ENCODE assay signal across 23 mouse cellular contexts in genomic region chr8:87818506-87818905, GRCm38 (mm10).
DNase-seq lines count a peak whose midpoint lies in the region; ATAC-seq and TF ChIP-seq lines count a peak whose summit lies in the region.
"Had no signal": no experiment of that assay in that cellular context is flagged by ENCODE, and none has a peak within 500 bp of the region (broad histone marks: within the 10 kb centered on the region; RNA-seq: fewer than 3 reads in every experiment).

No protein-coding gene starts in this region.

- H3K27ac ChIP-seq in hindbrain, embryonic 10.5 days: peak overlapping the region; percentile 45; the same call in 1 of the 2 replicates
- H3K27ac ChIP-seq in hindbrain, postnatal 0 days: no peak overlapping the region
- no peak overlapping the region for H3K27ac ChIP-seq in neural tube, embryonic 13.5 days (replicated peaks)
- H3K27ac ChIP-seq in neural tube, embryonic 15.5 days (replicated peaks): no peak overlapping the region
- H3K27ac ChIP-seq: embryonic facial prominence, embryonic 15.5 days; heart, embryonic 10.5 days; limb, embryonic 15.5 days; neural tube, embryonic 12.5 days had no signal

- WGBS in hindbrain, embryonic 10.5 days: 96% methylated on average over 7 of the region's 7 CpGs
- WGBS in hindbrain, postnatal 0 days: 78% methylated on average over 7 of the region's 7 CpGs
- 85% methylated on average over 7 of the region's 7 CpGs for WGBS in neural tube, embryonic 13.5 days
- 84% methylated on average over 7 of the region's 7 CpGs for WGBS in neural tube, embryonic 15.5 days

- no peak overlapping the region for H3K4me3 ChIP-seq in hindbrain, embryonic 10.5 days
- H3K4me3 ChIP-seq in hindbrain, postnatal 0 days (ENCODE audit: low read length): no peak overlapping the region
- no peak overlapping the region for H3K4me3 ChIP-seq in neural tube, embryonic 13.5 days
- no peak overlapping the region for H3K4me3 ChIP-seq in neural tube, embryonic 15.5 days (replicated peaks)
- H3K4me3 ChIP-seq: embryonic facial prominence, embryonic 15.5 days; heart, embryonic 10.5 days; limb, embryonic 15.5 days; neural tube, embryonic 12.5 days had no signal

- DNase-seq in hindbrain, embryonic 10.5 days (ENCODE audit: low spot score): no peak
- DNase-seq in hindbrain, postnatal 0 days (ENCODE audit: low spot score): no peak
- peak; percentile 53 to 69 for DNase-seq in cerebellum, postnatal 25 days
- no peak for DNase-seq in embryo, embryonic 10 days (ENCODE audit: low spot score)
- no peak for DNase-seq in adrenal gland, postnatal 10 days
- DNase-seq: B cell, adult 2 months; gastrocnemius, postnatal 10 days; kidney, adult 11 months; kidney, postnatal 4 days; right cerebral cortex, adult 18-20 months; right cerebral cortex, postnatal 4 days; thymus, postnatal 14 days had no signal

- ATAC-seq in hindbrain, postnatal 0 days: no peak
- no peak for ATAC-seq in neural tube, embryonic 13.5 days (ENCODE audit: low read depth)
- no peak for ATAC-seq in neural tube, embryonic 15.5 days (ENCODE audit: low FRiP score)
- ATAC-seq: forebrain, embryonic 16.5 days; Patski had no signal

- TF ChIP-seq CTCF in hindbrain, postnatal 0 days (IDR thresholded peaks at IDR 0.05; ENCODE audit: low read depth): no peak

- H3K4me2 ChIP-seq in hindbrain, postnatal 0 days (ENCODE audit: low read depth, low read length): no peak overlapping the region
- H3K4me2 ChIP-seq in neural tube, embryonic 13.5 days: no peak overlapping the region
- no peak overlapping the region for H3K4me2 ChIP-seq in neural tube, embryonic 15.5 days
- H3K4me2 ChIP-seq: embryonic facial prominence, embryonic 15.5 days; limb, embryonic 15.5 days; midbrain, embryonic 11.5 days; neural tube, embryonic 12.5 days had no signal

- peaks cover 24% of the 10 kb centered on the region for H3K36me3 ChIP-seq in hindbrain, embryonic 10.5 days
- H3K36me3 ChIP-seq in hindbrain, postnatal 0 days (ENCODE audit: insufficient read depth, low read length): no peaks in the 10 kb centered on the region
- no peaks in the 10 kb centered on the region for H3K36me3 ChIP-seq in neural tube, embryonic 13.5 days
- no peaks in the 10 kb centered on the region for H3K36me3 ChIP-seq in neural tube, embryonic 15.5 days
- H3K36me3 ChIP-seq: embryonic facial prominence, embryonic 15.5 days; G1E; heart, embryonic 10.5 days; limb, embryonic 15.5 days; neural tube, embryonic 12.5 days had no signal

- H3K9me3 ChIP-seq in hindbrain, embryonic 10.5 days: no peaks in the 10 kb centered on the region
- no peaks in the 10 kb centered on the region for H3K9me3 ChIP-seq in hindbrain, postnatal 0 days (ENCODE audit: low read length)
- no peaks in the 10 kb centered on the region for H3K9me3 ChIP-seq in neural tube, embryonic 13.5 days
- H3K9me3 ChIP-seq in neural tube, embryonic 15.5 days (replicated peaks): no peaks in the 10 kb centered on the region
- H3K9me3 ChIP-seq: embryonic facial prominence, embryonic 15.5 days; heart, embryonic 10.5 days; limb, embryonic 15.5 days; neural tube, embryonic 12.5 days had no signal

- H3K9ac ChIP-seq in hindbrain, postnatal 0 days (replicated peaks; ENCODE audit: low read length): no peak overlapping the region
- H3K9ac ChIP-seq in neural tube, embryonic 13.5 days: peak overlapping the region; percentile 8; the same call in 1 of the 2 replicates
- no peak overlapping the region for H3K9ac ChIP-seq in neural tube, embryonic 15.5 days (replicated peaks)
- H3K9ac ChIP-seq: embryonic facial prominence, embryonic 15.5 days; limb, embryonic 15.5 days; neural tube, embryonic 12.5 days had no signal

- no peaks in the 10 kb centered on the region for H3K27me3 ChIP-seq in hindbrain, embryonic 10.5 days (ENCODE audit: insufficient read depth, poor library complexity, severe bottlenecking)
- H3K27me3 ChIP-seq in hindbrain, postnatal 0 days (ENCODE audit: insufficient read depth, low read length): no peaks in the 10 kb centered on the region
- H3K27me3 ChIP-seq in neural tube, embryonic 13.5 days: no peaks in the 10 kb centered on the region
- no peaks in the 10 kb centered on the region for H3K27me3 ChIP-seq in neural tube, embryonic 15.5 days (replicated peaks)
- H3K27me3 ChIP-seq: CH12.LX; embryonic facial prominence, embryonic 15.5 days; limb, embryonic 15.5 days; neural tube, embryonic 12.5 days had no signal

- peaks cover 46% of the 10 kb centered on the region for H3K4me1 ChIP-seq in hindbrain, embryonic 10.5 days (replicated peaks)
- H3K4me1 ChIP-seq in hindbrain, postnatal 0 days (ENCODE audit: insufficient read depth, low read length): peaks cover 24% of the 10 kb centered on the region; the same call in 1 of the 2 replicates
- H3K4me1 ChIP-seq in neural tube, embryonic 13.5 days (replicated peaks): peaks cover 48% of the 10 kb centered on the region
- peaks cover 29% of the 10 kb centered on the region for H3K4me1 ChIP-seq in neural tube, embryonic 15.5 days

Comparison
In these comparisons a context has a peak if more than half of its experiments do, and no peak if none do; other contexts are left out.
1. DNase-seq: peak in cerebellum, postnatal 25 days (2 of 2); none in hindbrain, embryonic 10.5 days (single experiment), hindbrain, postnatal 0 days (single experiment), embryo, embryonic 10 days (single experiment) and adrenal gland, postnatal 10 days (single experiment).